Mouse (Mus musculus) neural tube, embryonic 15.5 days (tissue): ENCODE measurements around the gene Msi2. TPM values are rescaled to one million over a fixed set of nuclear protein-coding genes. Genes with fewer than 3 reads are reported as not detected.

Experiments used
- ATAC-seq: fragments of 200-750 bp; cut with Nextera tagmentation; 2 replicates; pipeline ENCODE4 v1.8.0; 2017; ENCODE audit warnings: mild to moderate bottlenecking, moderate TSS enrichment, moderate library complexity; ENCODE audit not compliant: low FRiP score
- H3K27ac ChIP-seq: fragments of 300-500 bp; sonication (generic); replicated peaks from 2 replicates; pipeline ENCODE4 v1.5.1; 2015; ENCODE audit warnings: mild to moderate bottlenecking, inconsistent platforms
- H3K27me3 ChIP-seq: fragments of 300-500 bp; sonication (generic); replicated peaks from 2 replicates; pipeline ENCODE4 v1.6.1; 2015; ENCODE audit warnings: inconsistent platforms
- H3K36me3 ChIP-seq: fragments of 300-500 bp; sonication (generic); 2 replicates; pipeline ENCODE4 v1.6.1; 2015; ENCODE audit warnings: inconsistent platforms
- H3K4me1 ChIP-seq: fragments of 300-500 bp; sonication (generic); 2 replicates; pipeline ENCODE4 v1.6.1; 2015; ENCODE audit warnings: inconsistent platforms
- H3K4me2 ChIP-seq: fragments of 300-500 bp; sonication (generic); 2 replicates; pipeline ENCODE4 v1.6.1; 2015; ENCODE audit warnings: inconsistent platforms, mild to moderate bottlenecking, moderate library complexity
- H3K4me3 ChIP-seq: fragments of 300-500 bp; sonication (generic); replicated peaks from 2 replicates; pipeline ENCODE4 v1.5.1; 2015; ENCODE audit warnings: mild to moderate bottlenecking, inconsistent platforms
- H3K9ac ChIP-seq: fragments of 300-500 bp; sonication (generic); replicated peaks from 2 replicates; pipeline ENCODE4 v1.6.1; 2015; ENCODE audit warnings: mild to moderate bottlenecking, inconsistent platforms
- H3K9me3 ChIP-seq: fragments of 300-500 bp; sonication (generic); replicated peaks from 2 replicates; pipeline ENCODE4 v1.6.1; 2016; ENCODE audit warnings: inconsistent platforms
- WGBS: fragments of 180-500 bp; shearing (Covaris S2); methylation state at CpG from one replicate; pipeline ENCODE4 v1.1.7; 2015; ENCODE audit warnings: mixed read lengths; 5-methylcytosine and 5-hydroxymethylcytosine counted together
- polyA plus RNA-seq: library from polyadenylated mRNA; unstranded; fragments of >200 nt; fragmentation: Nextera tagmentation; extraction: Ambion mirVana; gene quantifications from 2 replicates; pipeline ENCODE4 v1.2.1, GENCODE M21; 2015

Gene Msi2
- polyA plus RNA-seq, 1 experiment from 2014 or later: 20.7 TPM

DNA sequence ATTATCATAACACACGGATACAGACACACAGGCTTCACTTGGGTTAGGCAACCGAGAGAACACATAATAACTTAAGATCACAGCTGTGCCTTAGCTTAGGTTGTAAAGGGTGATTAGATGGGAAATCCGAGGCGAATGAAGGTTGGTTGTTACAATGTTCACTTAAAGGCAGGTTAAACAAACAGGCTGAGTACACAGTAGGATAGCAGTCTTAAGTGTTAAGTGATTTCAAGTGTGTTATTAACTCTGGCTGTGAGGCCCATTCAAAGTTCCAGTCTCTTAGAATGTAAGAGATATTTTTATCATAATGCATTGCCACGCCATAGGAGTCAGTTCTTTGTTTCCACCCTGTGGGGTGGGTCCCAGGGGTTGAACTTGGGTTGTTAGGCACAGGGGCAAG, 383.4 kb downstream of the Msi2 start:
- Histone ChIP-seq H3K27me3 (no peaks in the 10 kb centered on the region), H3K4me3 (no peak overlapping the region), H3K9me3 (no peaks in the 10 kb centered on the region), H3K4me2 (no peak overlapping the region), H3K4me1 (peaks cover 15% of the 10 kb centered on the region; the same call in 1 of the 2 replicates), H3K36me3 (peaks cover 4% of the 10 kb centered on the region; the same call in 1 of the 2 replicates), H3K9ac (no peak overlapping the region), H3K27ac (no peak overlapping the region)
- ATAC-seq: no peak
- 42% methylated on average over 5 of the region's 5 CpGs for whole genome bisulfite sequencing

DNA sequence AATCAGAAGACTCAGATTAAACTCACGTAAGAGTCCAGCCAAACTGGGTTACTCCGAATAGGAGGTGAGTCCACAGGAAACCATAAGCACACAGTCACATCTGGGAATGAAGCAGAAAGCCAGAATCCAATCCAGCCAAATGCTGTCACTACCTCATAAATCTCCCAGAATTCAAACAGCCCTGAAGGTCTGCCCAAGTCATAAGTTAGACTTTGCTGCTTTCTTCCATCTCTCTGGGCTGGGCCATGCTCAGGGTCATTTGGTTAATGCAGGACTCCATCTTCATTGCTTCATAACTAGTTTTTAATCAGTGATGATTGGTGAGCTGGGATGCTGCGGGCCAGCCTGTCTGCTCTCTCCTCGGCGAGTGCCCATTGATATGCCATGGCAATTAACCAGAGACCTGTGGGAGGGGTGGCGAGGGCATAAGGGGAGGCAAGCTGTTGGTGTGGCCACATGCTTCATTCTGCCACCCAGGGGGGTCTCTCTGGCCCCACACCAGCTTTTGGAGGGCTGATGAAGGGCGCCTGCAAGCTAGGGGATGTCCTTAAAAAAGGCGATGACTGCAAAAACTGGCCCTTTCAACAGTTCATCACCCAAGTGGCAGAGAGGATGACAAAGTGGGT, 385.9 kb downstream of the Msi2 start:
- WGBS: 51% methylated on average over 8 of the region's 8 CpGs

DNA sequence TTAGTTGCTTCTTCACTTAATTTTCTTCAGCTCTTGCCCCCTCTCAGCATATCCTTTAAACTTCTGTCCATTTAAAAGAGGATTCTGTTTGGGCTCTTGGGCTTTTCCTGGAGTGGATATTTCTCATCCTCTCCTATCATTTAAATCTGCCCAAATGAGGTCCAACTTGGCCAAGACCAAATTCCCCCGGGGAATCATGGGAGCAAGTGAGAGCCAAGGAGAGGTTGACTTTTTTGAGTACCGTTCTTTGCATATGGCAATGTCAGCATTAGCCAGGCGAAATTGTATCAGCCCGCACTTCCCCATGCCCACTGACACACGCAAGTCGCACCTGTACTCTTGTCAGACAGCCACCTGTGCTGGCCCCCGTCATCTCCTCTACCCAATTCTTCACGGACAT, 386.6 kb downstream of the Msi2 start:
- Histone ChIP-seq H3K4me1 (peaks cover 30% of the 10 kb centered on the region; the same call in 1 of the 2 replicates), H3K4me2 (no peak overlapping the region), H3K9me3 (no peaks in the 10 kb centered on the region), H3K4me3 (no peak overlapping the region), H3K27me3 (no peaks in the 10 kb centered on the region), H3K36me3 (no peaks in the 10 kb centered on the region), H3K9ac (no peak overlapping the region), H3K27ac (no peak overlapping the region)
- no peak for ATAC-seq
- 90% methylated on average over 8 of the region's 8 CpGs for WGBS

More for the DNA sequence above, 385.9 kb downstream of the Msi2 start:
- no peak overlapping the region for H3K4me3 ChIP-seq
- no peaks in the 10 kb centered on the region for H3K9me3 ChIP-seq
- peaks cover 23% of the 10 kb centered on the region; the same call in 1 of the 2 replicates for H3K4me1 ChIP-seq
- H3K27ac ChIP-seq: no peak overlapping the region
- no peak overlapping the region for H3K9ac ChIP-seq
- H3K27me3 ChIP-seq: no peaks in the 10 kb centered on the region
- no peak for ATAC-seq
- H3K4me2 ChIP-seq: no peak overlapping the region
- H3K36me3 ChIP-seq: no peaks in the 10 kb centered on the region

DNA sequence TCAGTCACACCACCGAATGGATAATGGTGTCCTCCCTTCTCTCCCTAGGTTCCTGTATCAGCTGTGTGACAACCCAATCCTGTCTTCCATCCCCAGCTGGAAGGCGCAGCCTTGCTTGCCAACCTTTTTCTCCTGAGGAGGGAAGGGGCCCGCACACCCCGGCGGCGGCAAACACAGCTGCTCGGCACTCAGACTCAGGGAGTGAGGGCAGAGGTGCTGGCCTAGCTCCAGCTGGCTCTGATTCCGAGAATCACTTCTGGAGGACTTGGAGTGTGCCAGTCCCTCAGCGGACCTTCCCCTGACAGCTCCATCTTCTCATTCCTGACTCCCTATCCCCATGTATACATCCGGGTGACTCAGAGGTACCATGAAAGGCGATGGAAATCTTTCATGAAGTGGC, 387.5 kb downstream of the Msi2 start:
- ATAC-seq: peak; percentile 45; the same call in 1 of the 2 replicates
- Histone ChIP-seq H3K4me1 (peaks cover 31% of the 10 kb centered on the region; the same call in 1 of the 2 replicates), H3K4me2 (no peak overlapping the region), H3K36me3 (no peaks in the 10 kb centered on the region), H3K9ac (no peak overlapping the region), H3K9me3 (no peaks in the 10 kb centered on the region), H3K27me3 (no peaks in the 10 kb centered on the region), H3K4me3 (no peak overlapping the region), H3K27ac (no peak overlapping the region; the same call in none of the 2 replicates)
- 45% methylated on average over 11 of the region's 11 CpGs for WGBS

DNA sequence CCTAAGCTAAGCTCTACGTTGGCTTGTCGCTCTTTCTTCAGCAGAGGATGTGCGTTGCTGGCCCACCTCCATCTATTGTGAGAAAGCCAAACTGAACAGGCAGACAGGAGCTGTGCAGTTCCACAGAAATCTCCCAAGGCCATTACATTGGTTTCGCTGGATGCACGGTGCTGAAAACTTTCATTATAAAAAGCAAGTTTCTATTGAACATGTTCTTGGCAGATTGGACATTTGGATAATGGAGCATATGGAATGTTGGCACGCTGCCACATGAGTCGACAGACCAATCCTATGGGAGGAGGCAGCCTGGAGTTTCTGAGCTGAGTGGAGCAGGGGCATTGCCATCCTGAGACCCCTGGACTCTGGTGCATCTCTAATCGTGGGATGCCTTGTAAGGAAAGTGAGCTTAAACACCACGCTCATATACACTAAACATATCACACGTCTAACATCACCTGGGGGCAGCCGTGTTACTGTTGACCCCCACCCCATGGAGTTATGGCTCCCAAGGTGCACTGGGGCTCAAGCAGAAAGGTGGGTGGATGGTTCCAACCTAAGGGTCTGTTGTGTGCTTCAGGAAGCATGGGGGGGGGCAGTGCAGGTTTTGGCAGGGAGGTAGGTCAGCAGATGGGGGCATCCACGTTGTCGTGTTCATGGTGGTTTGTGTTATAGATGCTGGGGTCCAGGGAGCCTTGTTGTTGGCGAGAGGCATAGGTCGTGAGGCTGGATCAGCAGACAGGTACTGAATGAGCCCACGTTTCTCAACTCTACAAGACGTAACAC, 389.3 kb downstream of the Msi2 start:
- Histone ChIP-seq H3K36me3 (no peaks in the 10 kb centered on the region), H3K9ac (no peak overlapping the region), H3K4me3 (no peak overlapping the region), H3K27me3 (no peaks in the 10 kb centered on the region), H3K27ac (no peak overlapping the region), H3K9me3 (no peaks in the 10 kb centered on the region), H3K4me2 (no peak overlapping the region), H3K4me1 (peaks cover 27% of the 10 kb centered on the region; the same call in 1 of the 2 replicates)
- ATAC-seq: no peak
- WGBS: 74% methylated on average over 17 of the region's 17 CpGs

DNA sequence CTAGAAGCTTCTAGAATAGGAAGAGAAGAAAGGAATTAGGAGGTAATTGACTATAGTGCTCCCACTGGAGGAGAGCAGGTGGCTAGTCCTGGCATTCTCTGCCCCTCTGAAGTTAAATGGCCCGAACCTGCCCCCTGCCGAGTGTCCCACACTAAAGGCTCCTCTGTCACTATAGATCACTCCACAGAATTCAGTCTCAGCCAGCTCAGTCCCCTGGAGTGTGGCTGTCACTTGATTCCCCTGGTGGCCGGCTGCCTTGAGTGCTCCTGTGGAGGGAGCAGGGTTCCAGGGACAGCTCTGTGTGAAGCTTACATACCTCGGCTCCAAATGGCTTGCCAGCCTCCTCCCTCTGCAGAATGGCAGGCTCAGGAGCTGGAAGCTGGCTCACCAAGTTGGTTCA, 391.3 kb downstream of the Msi2 start:
- no peak overlapping the region for H3K4me3 ChIP-seq
- ATAC-seq: no peak
- no peak overlapping the region for H3K9ac ChIP-seq
- no peaks in the 10 kb centered on the region for H3K27me3 ChIP-seq
- H3K9me3 ChIP-seq: no peaks in the 10 kb centered on the region
- 2% methylated on average over 4 of the region's 4 CpGs for WGBS
- H3K4me2 ChIP-seq: no peak overlapping the region
- H3K27ac ChIP-seq: no peak overlapping the region
- H3K36me3 ChIP-seq: no peaks in the 10 kb centered on the region
- H3K4me1 ChIP-seq: peaks cover 23% of the 10 kb centered on the region; the same call in 1 of the 2 replicates

DNA sequence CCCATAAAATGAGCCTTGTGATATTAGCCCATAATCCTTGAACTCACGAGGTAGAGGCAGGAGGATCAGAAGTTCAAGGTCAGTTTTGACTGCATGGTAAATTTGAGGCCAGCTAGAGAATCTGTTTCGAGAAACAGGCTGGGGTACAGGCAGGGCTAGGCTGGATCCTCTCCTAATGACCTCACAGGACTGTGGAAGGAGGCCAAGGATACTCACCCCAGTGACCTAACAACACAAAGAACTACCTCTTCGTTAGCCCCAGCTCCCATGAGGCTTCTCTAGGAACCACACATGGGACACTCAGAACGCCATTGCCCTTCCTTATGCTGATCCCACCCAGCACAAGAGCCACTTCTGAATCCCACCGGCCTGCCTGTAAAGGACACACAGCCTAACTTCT, 399.5 kb downstream of the Msi2 start:
- Histone ChIP-seq H3K36me3 (no peaks in the 10 kb centered on the region), H3K4me1 (peaks cover 15% of the 10 kb centered on the region), H3K27ac (no peak overlapping the region), H3K4me3 (no peak overlapping the region), H3K9me3 (no peaks in the 10 kb centered on the region), H3K9ac (no peak overlapping the region), H3K27me3 (peaks cover 4% of the 10 kb centered on the region; the same call in 1 of the 2 replicates), H3K4me2 (no peak overlapping the region)
- ATAC-seq: no peak
- whole genome bisulfite sequencing: 77% methylated on average over 5 of the region's 5 CpGs

DNA sequence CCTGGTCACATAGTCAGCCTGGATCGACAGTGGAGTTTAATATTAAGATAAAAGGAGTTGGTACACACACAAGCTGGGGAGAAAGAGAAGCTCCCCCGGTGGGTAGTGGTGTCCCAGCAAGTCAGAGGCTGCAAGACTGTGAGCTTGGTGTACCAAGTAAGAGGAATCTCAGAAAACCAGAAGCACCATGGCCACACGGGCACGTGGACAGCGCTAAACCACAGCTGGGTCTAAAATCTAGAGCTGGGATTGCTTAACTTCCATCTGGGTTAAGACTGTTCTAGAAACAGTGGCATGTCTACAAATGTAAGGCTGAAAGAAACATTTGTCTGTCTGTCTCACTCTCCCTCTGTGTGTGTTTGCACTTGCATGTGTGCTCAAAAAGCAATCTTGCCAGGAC, 402.9 kb downstream of the Msi2 start:
- Histone ChIP-seq H3K27ac (no peak overlapping the region), H3K4me2 (no peak overlapping the region), H3K36me3 (no peaks in the 10 kb centered on the region), H3K4me1 (peaks cover 16% of the 10 kb centered on the region), H3K9ac (no peak overlapping the region), H3K27me3 (peaks cover under 1% of the 10 kb centered on the region; the same call in 1 of the 2 replicates), H3K9me3 (no peaks in the 10 kb centered on the region), H3K4me3 (no peak overlapping the region)
- ATAC-seq: no peak
- WGBS: 92% methylated on average over 5 of the region's 5 CpGs

DNA sequence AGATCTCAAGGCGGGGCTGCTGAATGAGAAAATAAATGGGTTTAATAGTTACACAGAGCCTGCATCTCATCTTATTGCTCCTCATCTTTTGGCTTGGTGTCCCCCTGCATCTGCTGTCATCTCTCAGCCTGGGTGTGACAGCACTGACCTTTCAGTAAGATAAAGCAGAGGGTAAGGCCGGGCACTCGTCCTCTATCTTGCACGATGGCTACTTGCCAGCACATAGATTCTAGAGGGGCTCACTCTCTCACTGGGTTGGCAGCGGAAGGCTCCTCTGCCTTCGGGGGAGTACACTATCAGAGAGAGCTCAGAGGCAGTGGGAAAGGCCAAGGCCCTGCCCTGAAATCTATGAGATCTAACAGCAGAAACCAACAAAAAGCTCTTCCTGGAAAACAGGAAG, 403.8 kb downstream of the Msi2 start:
- Histone ChIP-seq H3K36me3 (no peaks in the 10 kb centered on the region), H3K4me3 (no peak overlapping the region), H3K4me2 (no peak overlapping the region), H3K4me1 (peaks cover 24% of the 10 kb centered on the region), H3K27me3 (no peaks in the 10 kb centered on the region), H3K9ac (no peak overlapping the region), H3K9me3 (no peaks in the 10 kb centered on the region), H3K27ac (peak overlapping the region; percentile 54; the same call in 1 of the 2 replicates)
- no peak for ATAC-seq
- 33% methylated on average over 6 of the region's 6 CpGs for WGBS

DNA sequence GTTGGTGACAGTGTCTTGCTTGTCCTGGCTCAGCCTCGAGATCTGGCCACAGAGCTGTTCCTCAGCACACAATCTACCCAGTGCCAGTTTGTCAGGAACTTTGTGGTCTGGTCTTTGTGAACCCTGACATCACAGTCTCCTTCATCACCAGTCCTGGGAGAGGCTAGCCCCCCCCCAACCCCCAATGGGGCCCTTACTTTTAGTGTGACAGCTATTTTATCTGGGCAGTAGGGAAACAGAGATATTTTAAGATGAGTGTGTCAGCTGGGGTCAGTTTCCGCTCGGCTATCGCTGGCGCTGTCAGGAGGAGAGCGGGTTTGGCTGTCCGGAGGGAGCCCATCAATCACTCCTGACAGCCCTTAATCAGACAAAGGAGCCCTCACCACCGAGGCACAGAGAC, 404.8 kb downstream of the Msi2 start:
- peaks cover 31% of the 10 kb centered on the region for H3K4me1 ChIP-seq

DNA sequence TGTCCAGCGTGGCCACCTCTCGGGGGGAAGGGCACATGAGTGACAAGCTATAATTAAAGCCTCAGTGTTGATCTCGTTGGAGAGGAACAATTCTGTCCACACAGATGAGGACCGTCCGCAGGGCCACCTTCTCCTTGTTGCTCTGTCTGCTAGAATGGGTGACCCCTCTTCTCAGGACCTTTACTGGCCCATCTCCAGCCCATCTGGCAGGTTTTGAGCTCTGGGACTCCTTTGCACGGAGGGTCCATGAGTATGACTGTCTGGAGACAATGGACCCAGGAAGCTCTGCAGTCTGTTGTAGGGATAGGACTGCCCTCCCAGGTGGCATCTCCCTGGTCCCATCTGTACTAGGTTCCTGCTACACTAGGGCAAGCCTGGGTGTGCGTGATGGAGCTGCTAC, 406.7 kb downstream of the Msi2 start:
- WGBS: 65% methylated on average over 7 of the region's 7 CpGs
- Histone ChIP-seq H3K9ac (no peak overlapping the region), H3K36me3 (no peaks in the 10 kb centered on the region), H3K4me3 (no peak overlapping the region), H3K27ac (no peak overlapping the region), H3K27me3 (no peaks in the 10 kb centered on the region), H3K4me2 (no peak overlapping the region), H3K9me3 (no peaks in the 10 kb centered on the region), H3K4me1 (peaks cover 28% of the 10 kb centered on the region)
- no peak for ATAC-seq

More for the DNA sequence above, 404.8 kb downstream of the Msi2 start:
- Histone ChIP-seq H3K9ac (no peak overlapping the region), H3K4me3 (no peak overlapping the region), H3K36me3 (no peaks in the 10 kb centered on the region), H3K4me2 (no peak overlapping the region), H3K9me3 (no peaks in the 10 kb centered on the region), H3K27ac (no peak overlapping the region), H3K27me3 (no peaks in the 10 kb centered on the region)
- no peak for ATAC-seq
- WGBS: 9% methylated on average over 8 of the region's 8 CpGs

DNA sequence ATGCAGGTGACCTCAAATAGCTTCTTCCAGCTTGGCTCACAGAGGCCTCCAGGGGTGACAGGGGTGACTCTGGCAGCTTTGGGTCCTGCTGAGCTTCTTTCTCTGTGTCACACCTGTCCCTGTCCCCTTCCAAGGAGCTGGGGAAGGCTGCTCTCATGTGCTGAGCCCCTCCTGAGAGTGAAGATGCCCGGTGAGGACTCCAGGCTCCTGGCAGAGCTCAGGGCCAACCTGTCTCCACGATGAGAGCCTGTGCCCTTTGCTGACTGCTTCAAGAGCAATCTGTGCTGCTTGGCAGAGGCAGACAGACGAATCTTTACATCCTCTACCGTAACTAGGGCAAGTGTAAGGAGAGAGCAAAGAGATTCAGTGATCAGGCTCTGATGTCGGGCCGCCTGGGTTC, 407.5 kb downstream of the Msi2 start:
- Histone ChIP-seq H3K4me3 (no peak overlapping the region), H3K4me2 (no peak overlapping the region), H3K36me3 (no peaks in the 10 kb centered on the region), H3K9ac (0 out of 2 replicates have a peak overlapping the region, but pooled peaks have one; percentile 10), H3K9me3 (no peaks in the 10 kb centered on the region), H3K4me1 (peaks cover 28% of the 10 kb centered on the region), H3K27ac (no peak overlapping the region), H3K27me3 (no peaks in the 10 kb centered on the region)
- ATAC-seq: no peak
- 67% methylated on average over 6 of the region's 6 CpGs for WGBS
